Mouse (Mus musculus): ENCODE results near the gene Dhh.

DNA sequence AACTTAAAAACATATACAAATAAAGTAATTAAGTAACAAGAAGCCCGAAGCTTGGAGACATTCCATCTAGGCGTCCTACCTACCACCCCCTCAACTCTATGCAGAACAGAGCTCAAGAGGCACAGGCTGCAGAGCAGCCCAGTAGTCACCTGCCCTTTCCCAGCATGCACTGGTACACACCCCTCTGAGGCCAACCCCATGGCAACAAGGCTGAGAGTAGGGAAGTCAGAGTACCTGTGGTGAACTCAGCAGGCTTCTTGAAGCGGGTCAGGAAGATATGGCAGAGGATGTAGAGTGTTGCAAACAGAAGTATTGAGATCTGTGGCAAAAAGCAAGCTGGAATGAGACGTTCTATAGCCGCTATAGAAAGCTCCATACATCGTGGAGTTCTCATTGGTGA lies 16.6 kb upstream of the Dhh start:
- TF ChIP-seq TBP (conservative IDR thresholded peaks at IDR 0.05; ENCODE audit: low read depth, low read length) (no peak), CTCF (conservative IDR thresholded peaks at IDR 0.05 in 1 of 2, IDR thresholded peaks at IDR 0.05 in 1 of 2; ENCODE audit: low read depth in 2 of 2, low read length in 2 of 2) (no peak), MAX (IDR thresholded peaks at IDR 0.05; ENCODE audit: low read length) (no peak)

Measured in CH12.LX (cell line).